Mouse (Mus musculus): ENCODE measurements around the gene Rft1.

The Rft1 gene

DNA sequence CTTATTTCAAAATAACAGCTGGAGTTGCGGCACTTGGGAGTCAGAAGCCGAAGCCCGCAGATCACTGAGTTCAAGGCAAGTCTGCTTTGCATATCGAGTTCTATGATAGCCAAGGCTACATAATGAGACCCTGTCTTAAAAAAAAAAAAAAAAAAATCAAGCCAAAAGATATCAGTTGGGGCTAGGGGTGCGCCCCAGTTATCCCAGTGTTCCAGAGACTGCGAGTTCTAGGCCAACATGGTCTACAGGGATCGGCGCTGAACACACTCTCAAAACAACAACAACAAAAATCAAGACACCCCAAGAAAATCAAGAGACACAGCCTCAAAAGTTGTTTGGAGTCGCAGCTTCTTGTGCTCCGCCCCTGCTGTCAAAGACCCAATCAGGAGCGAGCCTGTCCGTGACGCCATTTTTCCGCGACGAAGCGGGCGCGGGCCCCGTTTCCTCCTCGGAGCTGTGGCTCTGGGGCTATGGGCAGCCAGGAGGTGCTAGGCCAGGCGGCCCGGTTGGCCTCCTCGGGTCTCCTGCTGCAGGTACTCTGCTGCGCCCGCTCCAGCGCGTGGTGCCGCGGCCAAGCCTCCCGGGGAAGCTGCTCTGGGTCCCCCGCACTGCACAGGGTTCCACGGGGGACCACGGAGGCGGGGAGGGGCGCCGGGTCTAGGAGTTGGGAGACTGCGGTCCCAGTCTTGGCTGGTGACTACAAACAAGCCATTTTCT lies at the start of gene Rft1:
Rft1 (plus strand) TSS at position 418 of the 717 bp plus-strand sequence.
- DNase-seq (ENCODE audit: low read depth, low spot score) = peak; percentile 97

DNA sequence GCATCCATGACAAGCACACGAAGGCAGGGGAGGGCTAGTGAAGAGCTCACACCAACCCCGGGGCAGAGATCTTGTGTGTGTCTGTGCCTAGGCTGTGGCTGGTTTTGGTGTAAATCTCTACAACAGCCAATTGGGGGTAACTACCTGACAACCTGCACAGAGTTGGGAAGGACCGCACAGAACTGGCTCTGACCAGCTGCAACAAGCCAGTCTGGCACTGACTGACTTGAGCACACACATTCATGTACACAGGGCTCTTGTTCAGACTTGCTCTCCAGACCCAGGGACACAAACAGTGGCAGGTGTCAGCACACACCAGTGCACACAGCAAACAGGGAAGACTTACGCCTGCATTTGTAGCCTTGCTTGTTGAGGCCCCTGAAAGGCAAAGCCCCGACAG lies 47.3 kb upstream of the Rft1 start:
- DNase-seq (ENCODE audit: low read depth, low spot score) = peak; percentile 87

DNA sequence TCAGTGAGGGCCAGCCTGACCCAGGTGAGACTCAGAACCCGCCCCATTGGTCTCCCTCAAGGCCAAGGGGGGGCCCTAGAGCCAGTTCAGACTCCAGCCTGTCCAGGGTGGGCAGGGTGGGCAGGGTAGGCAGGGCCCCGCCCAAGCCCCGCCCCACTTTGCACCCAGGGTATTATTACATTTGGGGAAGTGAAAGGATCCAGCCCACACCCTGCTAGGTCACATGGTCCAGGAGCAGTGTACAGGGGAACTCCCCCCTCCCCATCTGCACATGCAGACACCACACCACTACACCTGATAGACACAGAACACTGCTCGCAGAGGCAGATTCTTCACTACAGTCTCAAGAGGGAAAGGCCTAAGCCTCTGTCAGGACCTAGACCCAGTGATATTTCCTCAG lies 46.5 kb upstream of the Rft1 start:
- peak; percentile 49 for DNase-seq (ENCODE audit: low read depth, low spot score)

DNA sequence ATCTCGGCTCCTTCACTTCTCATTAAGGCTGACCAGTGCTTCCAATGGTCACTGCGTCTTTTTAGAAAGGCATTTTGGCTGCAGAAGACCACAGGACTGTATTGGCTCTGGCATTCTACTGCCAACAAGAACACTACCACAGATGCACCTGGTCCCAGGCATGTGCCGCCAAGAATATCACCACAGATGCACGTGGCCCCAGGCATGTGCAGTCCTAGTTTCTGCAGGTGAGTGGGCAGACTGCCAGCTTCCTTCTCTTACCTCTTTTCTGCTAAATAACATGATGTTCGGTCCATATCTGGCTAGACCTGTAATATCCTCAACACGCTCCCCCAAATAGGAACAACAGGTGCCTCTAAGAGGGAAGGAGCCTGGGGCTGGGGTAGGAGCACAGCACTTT lies 46.0 kb upstream of the Rft1 start:
- DNase-seq (ENCODE audit: low read depth, low spot score) = no peak

DNA sequence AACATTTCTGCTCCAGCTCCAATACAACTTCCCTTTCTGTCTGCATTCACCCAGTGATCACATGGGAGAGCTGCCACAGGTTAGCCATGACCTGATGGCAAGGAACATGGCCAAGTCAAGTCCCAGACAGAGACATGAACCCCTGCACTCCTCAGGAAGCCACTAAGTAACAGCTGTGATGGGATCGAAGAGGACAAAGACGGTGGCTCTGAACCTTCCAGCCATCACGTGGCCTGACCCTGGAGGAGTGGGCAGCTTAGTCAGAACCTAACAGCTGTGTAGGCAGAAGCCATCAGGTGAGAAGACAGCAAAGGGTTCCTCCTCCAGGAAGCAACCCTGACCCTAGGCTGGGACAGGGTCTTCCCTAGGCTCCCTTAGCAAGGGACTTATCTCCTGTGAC lies 44.7 kb upstream of the Rft1 start:
- DNase-seq (ENCODE audit: low read depth, low spot score) = no peak

DNA sequence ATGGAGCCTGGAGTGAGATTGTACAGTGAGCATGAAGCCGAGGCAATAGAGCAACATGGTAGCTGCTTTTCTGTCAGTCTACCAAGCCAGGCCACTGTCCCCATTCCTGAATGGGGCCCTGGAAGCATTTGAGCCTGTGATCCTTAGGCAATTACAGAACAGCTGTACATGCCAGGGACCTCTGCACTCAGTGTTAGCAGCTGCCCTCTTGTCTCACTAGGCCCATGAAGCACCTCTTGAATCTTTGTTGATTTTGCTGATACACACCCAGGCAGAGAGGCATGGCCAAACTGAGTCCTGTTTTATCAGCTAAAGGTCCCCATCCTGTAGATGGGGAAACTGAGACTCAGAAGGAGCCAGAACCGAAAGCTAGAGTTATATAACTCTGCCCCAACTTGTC lies 43.9 kb upstream of the Rft1 start:
- no peak for DNase-seq (ENCODE audit: low read depth, low spot score)

DNA sequence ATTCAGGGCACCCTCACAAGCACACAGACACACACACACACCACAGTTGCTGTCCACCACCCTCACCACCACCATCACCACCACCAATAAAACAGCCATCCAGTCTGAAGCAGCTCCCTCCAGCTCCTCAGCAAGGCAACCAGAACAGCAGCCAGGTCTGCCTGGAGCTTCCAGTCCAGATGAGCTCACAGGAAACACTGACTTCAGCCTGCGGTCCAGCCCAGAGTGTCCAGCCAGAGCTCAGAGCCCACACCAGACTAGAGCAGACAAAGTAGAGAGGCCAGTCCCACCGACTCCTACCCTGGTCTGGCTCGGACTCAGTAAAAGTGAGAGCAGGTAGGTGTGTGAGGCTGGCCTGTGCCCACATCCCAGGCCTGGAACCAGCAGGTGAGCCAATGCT lies 43.2 kb upstream of the Rft1 start:
- DNase-seq (ENCODE audit: low read depth, low spot score) = no peak

DNA sequence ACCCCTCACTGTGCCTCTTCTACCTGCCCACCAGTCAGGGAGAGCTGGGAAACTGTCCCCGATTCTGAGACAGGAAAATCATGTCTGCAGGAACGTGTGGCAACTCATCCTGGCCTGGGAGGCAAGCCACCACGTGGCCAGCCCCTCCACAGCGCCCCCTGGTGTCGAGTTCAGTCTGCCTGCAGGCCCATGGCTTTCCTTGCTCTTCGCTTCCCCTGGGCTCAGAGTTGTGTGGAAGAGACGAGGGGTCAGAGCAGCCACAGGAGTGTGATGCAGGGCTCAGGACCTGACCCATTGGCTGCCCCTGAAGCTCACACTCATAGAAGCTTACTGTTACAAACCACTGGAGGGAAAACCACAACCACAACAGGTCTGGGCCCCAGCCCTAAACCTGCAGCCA lies 41.6 kb upstream of the Rft1 start:
- peak; percentile 87 for DNase-seq (ENCODE audit: low read depth, low spot score)

DNA sequence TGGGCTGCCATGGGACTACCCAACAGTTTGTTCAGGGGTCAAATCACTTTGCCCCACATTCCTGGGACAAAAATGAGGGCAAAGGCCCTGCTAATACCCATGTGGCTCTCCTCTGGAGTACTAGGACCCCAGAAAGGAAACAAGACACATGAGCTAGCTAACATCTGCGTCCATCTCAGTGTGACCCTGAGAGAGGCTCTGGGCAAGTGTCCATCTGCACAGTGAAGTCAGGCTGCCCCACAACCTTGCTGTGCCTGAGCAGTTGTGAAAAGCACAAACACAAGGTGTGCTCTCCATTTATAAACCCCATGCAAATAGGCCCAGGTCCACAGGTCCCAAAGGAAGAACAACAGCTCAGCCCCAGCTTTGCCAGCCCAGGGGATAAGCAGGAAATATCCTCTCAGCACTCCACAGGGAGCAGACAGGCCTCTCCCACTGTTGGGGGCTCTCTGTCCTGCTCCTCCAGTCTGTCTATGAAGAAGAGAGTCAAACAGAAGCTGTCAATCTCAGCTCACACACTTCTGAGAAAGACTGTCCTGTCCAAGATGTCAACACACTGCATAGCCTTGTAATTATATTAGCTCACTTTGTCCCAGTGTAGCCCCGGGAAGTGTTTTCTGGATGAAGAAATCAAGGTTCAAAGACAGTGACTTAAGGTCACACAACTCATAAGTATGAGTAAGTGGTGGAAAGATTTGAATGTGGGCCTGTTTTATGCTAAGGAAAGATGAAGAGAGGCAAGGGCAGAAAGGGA lies 41.0 kb upstream of the Rft1 start:
- no peak for DNase-seq (ENCODE audit: low read depth, low spot score)

DNA sequence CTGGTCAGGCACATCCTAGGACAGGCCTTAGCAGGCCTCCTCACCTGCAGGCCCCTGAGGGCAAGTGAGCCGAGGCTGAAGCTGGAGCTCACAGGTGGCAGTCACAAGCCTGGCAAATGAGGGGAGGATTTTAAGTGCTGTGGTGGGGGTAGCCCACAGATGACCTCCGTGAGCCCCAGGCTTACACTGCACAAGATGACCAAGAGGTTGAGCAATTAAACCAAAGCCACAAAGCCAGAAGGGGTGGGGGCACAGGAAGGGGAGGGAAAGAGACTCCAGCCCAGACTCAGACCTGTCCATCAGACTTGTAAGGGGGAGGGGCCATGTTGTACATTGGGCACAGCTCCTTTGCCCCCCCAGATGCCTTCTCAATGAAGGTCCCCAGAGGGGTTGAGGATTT lies 37.4 kb upstream of the Rft1 start:
- no peak for DNase-seq (ENCODE audit: low read depth, low spot score)

DNA sequence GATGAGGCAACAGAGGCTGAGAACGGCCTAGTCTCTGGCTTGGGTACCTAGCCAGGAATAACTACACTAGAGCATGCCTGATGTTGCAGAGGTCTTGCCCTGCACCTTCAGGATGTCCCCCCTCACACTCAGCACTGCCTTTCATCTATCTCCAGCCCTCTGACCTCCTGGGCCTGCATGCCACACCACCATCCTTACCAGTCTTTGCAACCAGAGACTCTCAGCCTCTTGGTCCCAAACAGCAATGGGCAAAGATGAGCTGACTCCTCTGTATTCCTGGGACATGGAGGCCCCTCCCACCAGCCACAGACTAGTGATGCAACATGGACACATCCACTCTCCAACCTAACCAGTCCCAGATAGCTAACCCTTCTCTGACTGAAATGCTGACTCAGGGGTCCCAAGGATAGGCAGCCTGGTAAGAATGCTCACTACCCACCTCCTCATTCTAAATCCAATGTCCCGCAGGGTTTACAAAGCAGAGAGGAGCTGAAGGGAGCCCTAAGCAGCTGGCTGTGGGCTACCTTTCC lies 35.3 kb upstream of the Rft1 start:
- no peak for DNase-seq (ENCODE audit: low read depth, low spot score)

DNA sequence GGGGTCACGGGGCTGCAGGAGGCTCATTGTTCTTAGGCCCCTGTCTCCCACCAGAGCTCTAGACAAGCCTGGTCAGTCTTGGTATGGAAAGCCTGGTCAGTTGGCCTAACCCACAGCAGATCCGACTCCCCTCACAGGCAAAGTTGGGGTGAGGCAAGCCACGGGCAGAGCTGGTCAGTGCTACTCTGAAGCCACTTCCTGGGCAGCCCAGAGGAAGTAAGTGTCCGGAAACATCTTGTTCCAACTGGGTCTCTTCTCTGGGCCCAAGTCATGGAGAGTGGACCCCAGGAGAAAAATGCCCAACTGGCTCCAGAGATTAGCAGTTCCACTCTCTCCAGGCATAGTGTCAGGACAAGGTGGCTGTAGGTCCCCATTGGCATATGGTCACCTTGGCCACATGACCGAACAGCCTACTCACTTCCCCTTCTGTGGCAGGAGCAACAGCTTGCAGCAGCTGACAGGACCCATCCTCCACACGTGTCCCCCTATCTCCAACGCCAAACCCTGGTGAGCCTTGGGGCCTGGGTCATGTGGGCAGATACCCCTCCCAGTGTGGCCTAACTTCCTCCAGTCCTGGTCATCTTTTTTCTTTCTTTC lies 34.1 kb upstream of the Rft1 start:
- DNase-seq (ENCODE audit: low read depth, low spot score) = no peak

DNA sequence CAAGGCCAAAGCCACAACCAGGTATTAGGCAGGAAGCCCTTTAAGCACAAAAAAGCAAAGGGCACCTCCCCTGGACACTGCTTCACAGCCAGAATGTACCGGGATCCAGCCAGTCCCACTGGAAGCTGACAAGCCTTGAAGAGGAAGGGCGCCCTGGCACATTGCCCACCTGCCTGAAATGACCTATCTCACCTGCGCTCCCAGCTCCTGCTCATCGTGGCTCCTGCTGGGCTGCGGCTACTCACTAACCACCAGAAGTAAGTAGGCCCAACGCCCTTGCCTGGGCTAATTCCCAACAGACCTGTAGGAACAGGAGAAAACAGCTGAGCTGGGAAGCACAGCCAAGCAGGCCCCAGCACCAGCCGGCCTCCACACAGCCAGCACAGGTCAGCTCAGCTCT lies 32.0 kb upstream of the Rft1 start:
- no peak for DNase-seq (ENCODE audit: low read depth, low spot score)

DNA sequence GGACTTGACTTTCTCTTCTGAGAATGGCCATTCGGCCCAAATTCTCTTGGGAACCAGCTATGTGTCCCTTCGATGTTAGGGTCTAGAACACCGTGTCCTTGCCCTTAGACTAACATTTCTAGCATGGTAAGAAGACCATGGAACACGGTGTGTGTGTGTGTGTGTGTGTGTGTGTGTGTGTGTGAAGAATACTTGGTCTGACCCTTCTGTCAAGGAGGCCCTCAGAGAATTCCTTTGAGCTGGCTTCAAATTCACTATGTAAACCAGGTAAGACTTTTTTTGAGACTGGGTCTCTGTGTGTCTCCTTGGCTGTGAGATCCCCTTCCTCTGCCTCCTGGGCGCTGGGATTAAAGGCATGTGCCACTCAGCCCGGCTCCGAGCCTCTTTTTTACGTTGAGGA lies 31.6 kb upstream of the Rft1 start:
- no peak for DNase-seq (ENCODE audit: low read depth, low spot score)

DNA sequence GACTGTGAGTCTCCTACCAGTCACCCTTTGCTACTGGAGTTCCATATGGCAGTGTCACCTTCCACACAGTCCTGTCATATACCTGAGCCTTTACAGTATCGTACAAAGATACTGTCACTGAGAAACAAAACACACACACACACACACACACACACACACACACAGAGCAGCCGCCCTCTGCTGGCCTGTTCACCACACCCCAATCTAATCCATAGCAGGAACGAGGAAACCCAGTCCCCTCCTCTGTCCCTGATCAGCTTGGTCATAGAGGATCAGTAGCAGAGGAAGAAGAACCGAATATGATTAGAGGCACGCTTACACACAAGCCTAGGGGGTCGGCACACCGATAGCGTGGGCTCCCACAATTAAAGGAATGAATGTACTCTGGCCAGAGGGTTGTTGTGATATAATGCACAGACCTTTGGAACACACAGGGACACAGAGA lies 29.9 kb upstream of the Rft1 start:
- DNase-seq (ENCODE audit: low read depth, low spot score) = no peak

DNA sequence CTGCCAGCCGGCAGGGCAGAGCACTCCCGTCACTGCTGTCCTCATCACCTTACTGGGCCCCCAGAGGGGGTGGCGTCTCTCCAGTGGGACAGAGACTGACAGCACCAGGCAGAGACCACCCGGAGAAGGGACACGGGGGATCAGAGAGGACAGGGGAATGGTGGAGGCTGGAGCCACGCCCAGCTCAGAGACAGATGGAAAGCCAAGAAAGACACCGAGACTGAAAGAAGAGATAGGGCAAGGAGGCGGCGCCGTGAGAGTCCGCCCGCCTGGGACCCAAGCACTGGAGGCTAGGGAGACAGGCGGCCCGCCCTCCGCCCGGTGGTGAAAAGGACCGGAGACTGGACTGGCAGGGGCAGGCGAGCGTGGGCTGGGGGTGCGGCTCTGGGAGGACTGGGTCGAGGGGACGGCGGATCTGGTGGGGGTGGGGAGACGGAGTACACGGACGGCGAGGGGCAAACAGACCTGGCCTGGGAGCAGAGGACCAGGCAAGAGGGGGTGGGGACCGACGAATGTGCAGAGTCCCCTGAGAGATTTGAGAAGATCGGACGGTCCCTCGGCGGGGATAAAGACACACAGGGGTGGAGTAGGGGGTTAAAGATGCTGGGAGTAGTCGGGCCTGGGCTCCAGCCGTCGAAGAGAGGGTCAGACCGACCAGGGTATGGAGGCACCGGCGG lies 28.9 kb upstream of the Rft1 start:
- peak; percentile 57 for DNase-seq (ENCODE audit: low read depth, low spot score)

DNA sequence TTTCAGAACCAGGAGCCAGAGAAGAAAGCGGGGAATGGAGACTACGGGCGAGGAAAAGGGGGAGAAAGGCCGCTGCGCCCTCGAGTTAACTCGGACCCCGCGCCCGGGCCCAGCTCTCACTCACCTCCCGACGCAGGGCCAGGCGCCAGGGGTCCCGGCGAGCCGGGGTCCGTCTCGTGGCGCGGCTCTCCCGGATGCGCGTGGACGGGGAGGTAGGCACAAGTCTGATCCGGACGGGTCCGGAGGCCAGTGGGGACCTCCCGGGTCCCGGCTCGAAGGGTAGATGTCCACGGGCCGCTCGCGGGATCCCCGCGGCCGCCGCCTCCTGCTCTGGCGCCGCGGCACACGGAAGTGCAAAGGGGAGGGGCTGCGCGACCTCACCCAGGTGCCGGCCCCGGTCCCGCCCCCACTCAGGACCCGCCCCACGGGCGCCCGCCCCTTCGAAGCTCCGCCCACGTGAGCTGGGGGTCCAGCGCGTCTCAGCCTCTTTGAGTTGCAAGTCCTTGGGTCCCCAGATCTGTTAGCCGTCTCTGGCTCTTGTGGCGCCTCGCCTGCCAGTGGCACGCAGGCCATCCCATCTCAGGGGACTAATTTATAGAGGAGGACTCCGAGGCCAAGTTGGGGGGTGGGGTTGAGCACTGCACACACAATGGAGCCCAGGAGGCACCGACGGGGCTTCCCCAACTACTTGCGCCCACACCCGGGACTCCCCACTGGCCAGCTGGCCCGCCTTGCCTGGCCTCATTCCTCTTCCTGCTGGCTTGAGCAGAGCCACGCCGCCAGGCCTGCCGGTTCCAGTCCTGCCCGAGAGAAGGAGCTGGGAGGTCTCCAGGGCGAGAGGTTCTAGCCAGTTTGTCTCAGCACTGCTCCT lies 28.1 kb upstream of the Rft1 start, which contains the start of gene Prkcd:
Prkcd (minus strand) TSS at position 355 of the 871 bp plus-strand sequence.
- DNase-seq (ENCODE audit: low read depth, low spot score) = peak; percentile 92

DNA sequence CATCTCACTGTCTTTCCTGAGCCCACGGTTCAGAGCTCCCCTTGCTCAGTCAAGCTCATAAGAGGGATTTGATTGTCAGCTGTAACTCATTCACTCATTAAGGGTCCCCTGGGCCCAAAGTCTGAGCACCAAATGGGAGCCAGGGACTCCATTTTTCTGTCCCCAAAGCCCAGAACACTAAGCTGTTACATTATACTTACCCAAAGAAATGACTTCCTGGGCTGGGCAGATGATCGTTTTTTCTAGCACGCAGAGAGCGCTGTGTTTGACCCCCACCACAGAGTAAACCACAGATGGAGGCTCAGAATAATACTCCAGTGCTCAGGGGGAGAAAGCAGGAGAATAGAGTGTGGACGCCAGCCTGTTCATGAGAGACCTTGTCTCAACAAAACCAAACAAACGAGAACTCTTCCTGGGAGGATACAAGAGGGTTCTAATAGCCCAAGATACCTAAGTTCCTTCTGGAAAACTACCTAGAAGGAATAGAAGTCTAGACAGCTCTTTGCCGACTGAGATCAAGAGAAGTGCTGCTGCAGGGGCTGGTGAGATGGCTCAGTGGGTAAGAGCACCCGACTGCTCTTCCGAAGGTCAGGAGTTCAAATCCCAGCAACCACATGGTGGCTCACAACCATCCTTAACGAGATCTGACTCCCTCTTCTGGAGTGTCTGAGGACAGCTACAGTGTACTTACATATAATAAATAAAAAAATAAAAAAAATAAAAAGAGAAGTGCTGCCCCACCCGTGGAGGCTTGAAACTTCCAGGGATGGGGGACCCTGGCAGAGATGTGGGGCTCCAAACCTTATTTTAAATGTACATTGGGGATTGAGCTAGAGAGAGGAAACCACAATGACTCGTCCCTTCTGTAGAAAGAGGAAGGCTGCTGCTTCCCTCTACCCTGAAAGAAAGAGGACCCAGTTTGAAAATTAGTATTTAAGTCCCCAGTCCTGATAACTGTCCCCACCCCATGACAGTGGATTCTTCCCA lies 27.1 kb upstream of the Rft1 start:
- DNase-seq (ENCODE audit: low read depth, low spot score) = no peak

DNA sequence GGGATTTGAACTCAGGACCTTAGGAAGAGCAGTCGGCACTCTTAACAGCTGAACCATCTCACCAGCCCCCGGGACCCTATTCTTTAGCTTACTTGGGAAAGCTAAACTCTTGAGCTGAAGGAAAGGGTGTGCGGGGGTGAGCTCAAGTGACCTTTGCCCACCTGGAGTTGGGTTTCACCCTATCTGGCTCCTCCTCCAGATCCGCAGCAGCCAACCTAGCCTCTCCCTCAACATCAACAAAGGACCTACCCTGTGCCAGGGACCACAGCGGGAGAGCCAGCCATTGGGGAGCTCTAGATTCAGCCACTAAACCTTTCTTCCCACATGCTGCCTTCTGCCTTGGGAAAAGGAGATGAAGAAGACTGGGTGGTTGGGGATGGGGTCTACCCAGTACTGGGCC lies 25.9 kb upstream of the Rft1 start:
- DNase-seq (ENCODE audit: low read depth, low spot score) = no peak

DNA sequence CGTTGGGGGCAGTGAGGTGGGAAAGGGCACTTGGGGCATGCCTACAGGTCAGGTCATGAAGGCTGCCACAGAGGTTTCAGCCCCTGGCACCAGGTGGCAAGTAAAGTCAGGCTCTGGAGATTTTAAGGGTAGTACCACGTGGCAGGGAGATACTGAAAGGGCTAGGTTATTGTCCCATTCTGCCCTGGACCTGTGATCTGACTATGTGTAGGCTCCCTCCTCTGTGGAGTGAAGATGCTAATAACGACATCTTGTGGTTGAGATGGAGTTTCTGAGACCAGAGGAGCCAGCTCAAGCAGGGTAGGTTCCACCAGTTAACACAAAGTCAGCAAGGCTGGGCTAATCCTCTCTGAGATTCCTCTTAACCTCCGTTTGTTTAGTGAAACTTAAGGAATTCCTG lies 24.3 kb upstream of the Rft1 start:
- DNase-seq (ENCODE audit: low read depth, low spot score) = no peak
